Mouse (Mus musculus) cerebellum, adult 11 months (tissue): Measurements from ENCODE around the gene Plekhm1.
"Not testable (repeated sequence)": the region's sequence is repeated elsewhere in the genome, so short reads cannot be mapped to it uniquely, and the experiment has no call there.

ENCODE experiments used
- DNase-seq: peaks from one replicate; pipeline ENCODE4 v3.0.0; 2022

The Plekhm1 gene

DNA sequence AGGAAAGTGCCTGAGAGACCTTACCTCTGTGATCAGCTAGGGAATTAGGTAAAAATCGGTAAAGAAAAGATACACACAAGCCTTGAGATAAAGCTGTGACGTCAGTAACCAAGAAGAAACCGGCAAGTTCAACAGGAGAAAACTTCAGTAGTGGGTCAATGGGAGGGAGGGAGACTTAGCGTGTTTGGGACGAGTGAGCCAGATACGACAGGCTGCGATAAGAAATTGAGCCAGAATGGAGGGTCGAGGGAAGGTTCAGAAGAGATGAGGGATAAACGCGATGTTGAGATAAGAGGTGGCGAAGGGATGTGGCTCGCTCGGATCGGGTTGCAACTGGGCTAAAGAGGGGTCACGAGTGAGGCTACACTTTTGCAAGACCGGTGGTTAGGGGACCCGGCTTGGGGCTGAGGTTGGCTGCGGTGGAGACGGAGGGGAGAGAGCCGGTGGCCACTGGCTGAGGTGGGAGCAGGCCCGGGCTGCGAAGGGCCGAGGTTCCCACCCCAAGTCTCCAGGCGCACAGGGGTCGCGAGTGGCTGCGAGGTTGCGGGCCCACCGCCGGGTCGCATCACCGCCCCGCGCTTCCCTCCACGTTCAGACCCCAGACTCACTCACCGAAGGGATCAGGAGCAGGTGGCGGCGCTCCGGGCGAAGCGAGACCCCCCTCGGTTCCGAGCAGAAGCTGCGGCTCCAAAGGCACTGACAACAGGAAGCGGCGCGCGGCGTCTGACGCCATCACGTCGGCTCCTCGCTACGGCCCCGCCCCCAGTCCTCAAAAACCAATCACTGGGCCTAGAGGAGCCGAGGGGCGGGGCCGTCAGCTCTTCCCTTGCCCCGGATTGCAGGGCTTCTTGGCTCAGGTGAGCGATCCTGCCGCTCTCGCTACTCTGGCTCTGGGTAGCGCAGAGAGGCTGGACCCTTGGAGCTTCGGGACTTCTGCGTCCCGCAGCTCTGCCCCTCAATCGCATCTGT lies at the start of gene Plekhm1:
Gene Plekhm1, minus strand, starts transcription at position 707 of the 969 bp plus-strand sequence.
- DNase-seq: peak; percentile 95

DNA sequence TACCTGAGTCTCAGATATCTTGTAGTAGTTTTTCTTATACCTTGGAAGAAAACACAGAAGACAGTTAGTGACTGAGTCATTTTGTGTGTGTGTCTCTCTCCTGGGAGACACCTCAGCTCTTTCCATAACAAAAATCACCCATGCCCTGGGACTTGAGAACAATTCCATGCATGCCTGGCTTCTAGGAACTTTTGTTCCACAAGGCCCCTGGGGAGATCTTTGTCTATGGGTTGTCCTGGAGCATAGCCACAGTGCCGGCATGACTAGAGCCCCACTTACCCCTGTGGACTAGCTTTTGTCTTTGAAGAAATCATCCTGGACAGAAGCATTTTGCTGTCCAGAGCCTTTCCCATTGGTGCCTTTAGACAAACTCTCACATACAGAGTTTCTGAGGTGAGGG lies 38.6 kb upstream of the Plekhm1 start:
- not testable (repeated sequence) for DNase-seq

DNA sequence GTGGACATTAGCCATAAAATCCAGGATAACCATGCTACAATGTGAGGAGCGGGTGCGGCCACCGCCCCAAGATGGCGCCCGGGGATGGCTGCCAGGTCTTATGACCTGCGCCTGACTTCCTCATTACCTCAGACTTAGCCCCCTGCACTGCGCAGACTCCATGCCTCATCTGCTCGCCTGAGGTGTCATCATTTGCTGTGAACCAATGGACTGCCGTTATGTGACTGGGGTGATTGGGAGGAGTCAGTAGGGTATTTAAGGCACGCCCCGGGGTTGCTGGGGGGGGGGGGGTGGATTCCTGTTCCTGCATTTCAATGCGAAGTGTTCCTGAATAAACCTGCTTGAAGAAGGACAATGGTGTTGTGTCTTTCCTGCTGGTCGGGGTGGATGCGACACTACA lies 37.2 kb upstream of the Plekhm1 start:
- not testable (repeated sequence) for DNase-seq

DNA sequence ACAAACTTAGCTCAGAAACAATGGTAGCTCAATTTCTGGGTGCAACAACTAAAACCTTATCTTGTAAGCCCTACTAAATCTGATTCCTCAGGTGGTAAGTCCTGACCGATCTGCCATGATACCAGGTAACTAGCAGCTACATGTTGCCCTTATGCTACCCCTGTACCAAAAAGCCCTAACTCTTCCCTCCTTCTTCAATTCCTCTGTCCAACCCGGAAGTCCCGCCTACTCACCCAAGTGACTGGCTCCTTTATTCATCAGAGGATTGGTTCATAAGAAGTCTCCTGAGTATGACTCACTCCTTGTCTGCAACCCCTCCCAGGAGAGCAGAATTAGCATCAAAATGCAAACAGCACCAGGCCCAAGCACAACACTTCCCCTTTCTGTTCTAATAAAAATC lies 31.2 kb upstream of the Plekhm1 start:
- DNase-seq: no peak

DNA sequence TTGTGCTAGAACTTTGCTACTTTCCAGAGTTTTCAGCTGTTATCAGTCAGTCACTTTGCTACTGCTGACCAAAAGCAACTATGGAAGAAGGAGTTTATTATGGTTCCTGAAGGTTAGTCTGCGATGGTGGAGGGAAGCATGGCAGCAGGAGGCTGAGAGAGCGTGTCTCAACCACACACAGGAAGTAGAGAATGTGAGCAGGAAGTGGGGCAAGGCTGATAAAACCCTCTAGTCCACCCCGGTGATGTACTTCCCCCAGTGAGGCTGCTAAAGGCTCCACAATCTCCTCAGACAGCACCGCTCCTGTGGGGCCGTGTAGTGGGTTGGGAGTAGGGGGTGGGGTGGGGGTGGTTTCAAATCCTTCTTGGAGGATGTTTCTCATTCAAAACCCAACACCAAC lies 23.8 kb upstream of the Plekhm1 start:
- no peak for DNase-seq

DNA sequence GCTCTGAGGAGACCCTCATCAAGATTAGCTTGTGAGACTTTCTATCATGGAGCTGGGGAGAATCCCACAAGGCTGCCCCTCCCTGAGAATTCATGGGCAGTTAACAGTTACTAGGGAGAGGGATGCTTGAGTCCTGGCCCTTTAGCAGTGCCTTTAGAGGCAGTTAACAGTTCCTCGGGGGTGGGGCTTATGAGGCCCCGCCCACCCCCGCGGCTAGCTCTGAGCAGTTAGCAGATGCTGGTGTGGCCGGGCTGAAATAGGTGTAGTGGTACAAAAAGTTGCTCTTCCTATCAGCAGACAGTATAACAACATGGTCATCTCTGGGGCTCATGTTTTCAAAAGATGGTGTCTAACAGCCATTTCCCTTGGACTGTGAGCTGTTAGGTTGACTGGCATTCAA lies 12.5 kb upstream of the Plekhm1 start:
- DNase-seq: no peak

DNA sequence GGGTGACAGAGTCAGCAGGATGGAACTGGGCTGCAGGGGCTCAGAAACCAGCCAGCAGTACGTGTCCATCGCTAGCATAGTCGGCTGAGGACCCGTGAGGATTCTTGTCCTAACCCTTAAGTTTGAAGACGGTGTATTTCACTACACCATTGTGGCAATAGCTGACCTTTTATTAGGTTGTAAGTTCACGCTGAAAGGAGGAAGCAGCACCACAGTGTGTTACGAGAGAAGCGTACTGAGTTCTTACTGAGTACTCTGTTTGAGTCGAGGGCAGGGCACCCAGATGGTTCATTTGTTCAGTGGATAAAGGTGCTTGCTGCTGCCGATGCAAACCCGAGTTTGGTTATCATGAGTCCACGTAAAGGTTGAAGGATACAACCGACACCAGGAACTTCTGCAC lies 7.2 kb upstream of the Plekhm1 start:
- DNase-seq: no peak

DNA sequence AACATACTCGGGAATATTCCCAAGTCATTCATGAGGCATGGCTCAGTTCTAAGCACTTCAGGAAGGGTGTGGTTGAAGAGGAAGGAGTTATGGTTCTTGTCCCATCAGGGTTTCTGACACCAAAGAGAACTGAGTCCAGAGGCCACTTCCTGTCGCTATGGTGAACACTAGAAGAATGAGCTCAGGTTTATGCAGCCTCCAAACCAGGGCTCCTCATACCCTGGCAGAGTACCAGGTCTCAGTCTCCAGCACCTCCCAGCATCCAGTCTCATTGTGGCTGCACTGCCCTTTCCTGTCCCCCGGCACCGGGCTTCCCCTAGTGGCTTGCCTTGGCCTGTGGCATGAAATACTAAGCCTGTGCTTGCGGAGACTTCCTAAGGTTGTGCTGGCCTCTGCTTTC lies 6.7 kb upstream of the Plekhm1 start:
- no peak for DNase-seq

DNA sequence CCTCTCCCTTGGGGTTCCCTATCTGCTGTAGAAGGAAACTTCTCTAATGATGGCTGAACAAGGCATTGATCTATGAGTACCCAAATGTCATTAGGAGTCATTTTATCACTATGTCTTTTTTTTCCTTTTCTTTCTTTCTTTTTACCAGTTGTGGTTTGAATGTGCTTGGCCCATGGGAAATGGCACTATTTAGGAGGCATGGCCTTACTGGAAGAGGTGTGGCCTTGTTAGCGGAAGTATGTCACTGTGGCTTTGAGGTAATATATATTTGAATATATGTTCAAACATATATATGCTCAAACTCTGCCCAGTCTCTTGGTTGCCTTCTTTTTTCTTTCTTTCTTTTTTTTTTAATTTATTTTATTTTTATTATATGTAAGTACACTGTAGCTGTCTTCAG lies 1.0 kb upstream of the Plekhm1 start:
- no peak for DNase-seq

DNA sequence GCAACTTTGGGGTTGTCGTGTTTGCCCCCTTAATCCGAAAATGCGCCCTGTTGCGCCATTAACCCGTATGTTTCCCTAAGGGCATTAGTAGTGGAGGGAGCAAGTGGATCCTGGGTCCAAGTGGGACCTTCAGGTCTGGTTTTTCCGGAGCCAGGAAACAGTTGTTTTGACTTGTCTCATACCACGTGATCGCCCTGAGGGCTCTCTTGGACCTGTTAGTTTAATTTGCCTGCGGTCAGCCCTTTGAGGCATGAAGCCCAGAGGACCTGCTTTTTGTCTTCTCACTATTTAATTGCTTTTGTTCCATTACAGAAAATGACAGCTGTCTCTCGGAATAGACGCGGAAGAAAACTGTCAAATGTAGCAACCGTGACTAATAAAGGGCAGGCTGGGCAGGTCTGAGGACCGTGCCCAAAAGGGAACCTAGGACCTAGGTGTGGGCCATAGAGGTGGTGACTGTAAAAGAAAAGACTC lies 500 bp upstream of the Plekhm1 start:
- DNase-seq: no peak

DNA sequence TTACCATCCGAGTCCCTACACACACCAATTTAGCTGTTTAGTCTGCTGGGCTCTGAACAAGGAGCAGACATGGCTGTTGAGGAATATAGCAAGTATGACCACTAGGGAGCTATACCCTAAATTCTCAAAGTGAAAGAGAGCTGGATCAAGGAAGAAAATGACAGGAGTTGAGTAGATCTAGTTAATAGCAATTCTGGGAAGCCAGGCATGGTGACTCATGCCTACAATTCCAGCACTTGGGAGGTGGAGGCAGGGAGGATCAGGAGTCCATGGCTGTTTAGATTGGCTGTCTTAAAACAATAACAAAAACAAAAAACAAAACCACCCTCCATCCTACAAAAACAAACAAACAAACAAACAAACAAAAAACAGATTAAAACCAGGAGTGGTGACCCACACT lies 1.2 kb downstream of the Plekhm1 start:
- no peak for DNase-seq

DNA sequence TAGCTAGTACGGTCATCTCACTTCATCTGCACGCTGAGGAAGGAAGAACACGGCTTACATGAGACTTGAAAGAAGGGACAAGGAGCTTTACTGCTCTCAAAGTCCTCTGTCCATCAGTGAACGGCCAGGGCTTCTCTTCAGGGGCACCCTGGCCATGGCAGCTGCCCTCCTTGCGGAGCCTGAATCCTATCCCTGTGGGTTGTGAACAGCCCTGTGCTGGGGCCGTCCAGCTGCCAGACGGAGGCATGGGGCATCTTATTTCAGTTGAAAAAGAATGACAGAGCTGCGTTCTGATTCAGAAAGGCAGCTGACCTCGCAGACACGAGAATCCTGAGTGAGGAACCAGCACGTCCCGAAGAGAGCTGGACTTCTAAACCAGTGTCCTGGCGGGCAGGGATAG lies 3.6 kb downstream of the Plekhm1 start:
- no peak for DNase-seq

DNA sequence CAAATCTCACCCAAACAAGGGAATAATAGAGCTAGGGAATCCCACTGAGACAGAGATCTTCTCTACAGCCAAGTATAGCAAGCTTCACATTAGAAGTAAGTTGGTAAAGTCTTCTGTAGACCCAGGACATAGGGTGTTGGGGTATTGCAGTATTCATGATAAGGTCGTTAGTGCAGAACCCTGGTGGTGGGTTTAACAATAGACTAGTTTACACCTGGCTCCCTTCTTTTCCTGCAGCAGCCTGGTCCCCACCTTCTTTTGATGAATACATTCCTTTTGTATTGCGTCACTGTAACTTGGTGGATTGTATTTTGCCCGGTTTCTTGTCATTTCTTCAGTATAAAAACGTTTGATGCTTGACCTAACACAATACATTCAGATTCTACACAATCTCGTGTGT lies 5.4 kb downstream of the Plekhm1 start:
- DNase-seq: not testable (repeated sequence)

DNA sequence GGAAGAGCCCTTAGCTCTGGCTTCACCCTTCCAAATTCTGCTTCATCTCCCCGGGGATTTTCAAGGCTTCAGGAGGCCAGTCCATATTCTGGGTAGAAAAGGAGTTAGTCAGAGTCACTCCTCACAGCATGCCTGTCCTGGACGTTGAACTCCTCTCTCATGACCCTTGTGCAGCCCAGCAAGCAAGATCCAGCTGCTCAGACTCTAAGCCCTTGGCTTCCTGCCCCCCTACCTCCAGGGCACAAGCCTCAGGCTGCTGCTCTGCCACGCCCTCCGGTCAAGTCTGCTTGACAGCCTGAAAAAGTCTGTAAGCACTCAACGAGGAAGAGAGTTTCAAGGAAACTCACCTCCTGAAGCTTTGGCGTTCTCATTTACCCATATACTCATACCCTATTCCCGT lies 5.9 kb downstream of the Plekhm1 start:
- no peak for DNase-seq

DNA sequence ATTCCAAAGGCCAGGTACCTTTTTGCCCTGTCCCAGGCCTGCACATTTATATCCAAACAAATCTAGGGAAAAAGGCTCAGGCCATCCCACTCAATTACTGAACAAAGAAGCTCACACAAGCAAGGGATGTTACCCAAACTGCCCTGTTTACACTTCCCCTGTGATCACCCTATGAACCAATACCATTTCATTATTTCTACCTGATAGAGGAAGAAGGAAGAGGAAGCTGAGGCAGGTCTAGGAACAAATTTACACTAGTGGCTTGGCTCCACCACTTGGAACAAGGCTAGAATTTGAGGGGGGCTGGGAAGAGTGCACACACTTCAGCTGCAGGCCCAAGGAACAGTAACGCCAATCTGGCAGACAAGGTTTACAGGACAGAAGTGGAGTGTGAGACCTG lies 6.7 kb downstream of the Plekhm1 start:
- DNase-seq: no peak

DNA sequence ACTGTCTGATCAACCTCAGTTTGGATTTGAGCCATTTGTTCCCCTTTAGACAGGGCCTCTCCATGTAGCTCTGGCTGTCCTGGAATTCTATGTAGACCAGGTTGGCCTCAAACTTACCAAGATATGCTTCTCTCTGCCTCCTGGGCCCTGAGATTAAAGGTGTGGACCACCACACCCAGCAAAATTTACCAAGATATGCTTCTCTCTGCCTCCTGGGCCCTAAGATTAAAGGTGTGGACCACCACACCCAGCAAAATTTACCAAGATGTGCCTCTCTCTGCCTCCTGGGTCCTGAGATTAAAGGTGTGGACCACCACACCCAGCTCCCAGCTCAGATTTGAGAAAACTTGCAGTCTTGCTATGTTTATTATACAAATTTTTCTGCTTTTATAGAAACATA lies 7.9 kb downstream of the Plekhm1 start:
- DNase-seq: no peak

DNA sequence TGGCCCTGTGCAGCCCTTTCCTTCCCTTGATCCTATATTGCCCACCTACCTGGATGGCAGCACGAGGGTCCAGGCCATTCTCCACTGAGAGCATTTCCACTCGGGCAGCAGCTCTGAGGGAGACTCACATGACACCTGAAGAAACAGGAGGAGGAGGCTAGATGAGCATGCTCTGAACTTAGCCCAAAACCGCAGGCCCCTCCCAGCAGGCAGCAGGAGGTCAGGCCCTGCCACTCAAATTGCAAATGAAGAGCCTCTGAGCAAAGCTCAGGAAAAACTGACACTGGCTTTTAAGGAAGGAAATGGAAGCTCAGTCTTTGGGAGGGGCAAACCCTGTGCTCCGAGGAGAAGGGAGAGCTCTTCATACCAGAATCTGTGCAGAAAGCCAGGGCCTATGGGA lies 8.7 kb downstream of the Plekhm1 start:
- no peak for DNase-seq

DNA sequence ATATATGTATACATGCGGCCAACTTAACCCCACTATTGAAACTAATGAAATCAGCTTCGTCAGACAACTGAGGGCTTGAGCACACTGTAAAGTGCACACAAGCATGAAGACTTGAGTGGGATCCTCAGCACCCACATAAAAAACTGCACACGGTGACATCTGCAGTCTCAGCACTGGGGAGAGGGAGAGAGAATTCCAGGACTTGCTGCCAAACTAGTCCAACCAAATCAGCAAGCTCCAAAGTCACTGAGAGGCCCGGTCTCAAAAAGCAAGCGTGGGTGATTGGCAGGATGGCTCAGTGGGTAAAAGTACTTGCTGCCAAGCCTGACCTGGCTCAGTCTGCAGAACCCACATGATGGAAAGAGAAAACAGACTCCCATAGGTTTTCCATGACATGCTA lies 9.7 kb downstream of the Plekhm1 start:
- no peak for DNase-seq

DNA sequence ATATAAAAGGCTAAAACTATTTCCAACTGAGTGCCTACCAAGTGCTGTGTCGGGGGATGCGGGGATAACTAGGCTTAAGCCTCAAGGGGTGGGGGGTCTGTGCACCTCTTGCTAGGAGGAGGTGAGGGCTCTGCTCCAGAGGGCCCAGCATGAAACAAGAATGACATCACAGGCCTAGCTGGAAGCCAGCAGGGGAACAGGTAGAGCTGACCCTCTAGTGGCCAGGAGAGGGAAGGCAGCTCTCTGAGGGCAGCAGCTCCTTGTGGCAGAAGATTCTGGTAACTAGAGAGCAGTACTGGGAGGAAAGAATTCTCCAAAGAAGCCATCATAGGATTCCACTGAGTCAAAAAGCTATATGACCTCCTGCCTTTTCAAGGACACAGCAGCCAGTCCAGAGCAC lies 10.3 kb downstream of the Plekhm1 start:
- DNase-seq: peak; percentile 27

DNA sequence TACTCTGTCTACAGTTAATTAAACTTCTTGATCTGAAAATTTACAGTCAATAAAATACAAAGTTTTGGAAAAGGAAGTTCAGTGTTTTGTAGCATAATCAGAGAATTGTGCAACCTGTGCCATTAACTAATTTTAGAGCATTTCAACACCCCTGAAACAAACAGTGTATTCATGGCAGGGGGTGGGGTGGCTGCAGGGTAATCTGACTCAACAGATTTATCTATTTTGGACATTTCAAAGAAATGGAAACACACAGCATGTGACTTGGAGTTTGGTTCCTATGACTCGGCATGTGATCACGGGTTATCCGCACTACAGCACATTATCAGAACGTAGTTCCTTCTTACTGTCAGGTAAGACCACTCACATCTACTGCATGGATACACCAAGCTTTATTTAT lies 12.5 kb downstream of the Plekhm1 start:
- DNase-seq: no peak

DNA sequence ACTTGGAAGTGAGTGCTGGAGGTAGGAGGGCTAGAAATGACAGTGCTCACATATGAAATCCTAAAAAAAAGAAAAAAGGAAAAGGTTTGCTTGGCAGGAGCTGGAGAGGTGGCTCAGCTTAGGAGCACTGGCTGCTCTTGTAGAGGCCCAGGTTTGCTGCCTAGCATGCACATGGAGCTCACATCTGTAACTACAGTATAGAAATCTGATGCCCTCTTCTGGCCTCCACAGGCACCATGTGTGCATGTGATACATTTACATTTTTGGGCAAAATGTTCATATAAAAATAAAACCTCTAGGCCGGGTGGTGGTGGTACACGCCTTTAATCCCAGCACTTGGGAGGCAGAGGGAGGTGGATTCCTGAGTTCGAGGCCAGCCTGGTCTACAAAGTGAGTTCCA lies 13.4 kb downstream of the Plekhm1 start:
- no peak for DNase-seq

DNA sequence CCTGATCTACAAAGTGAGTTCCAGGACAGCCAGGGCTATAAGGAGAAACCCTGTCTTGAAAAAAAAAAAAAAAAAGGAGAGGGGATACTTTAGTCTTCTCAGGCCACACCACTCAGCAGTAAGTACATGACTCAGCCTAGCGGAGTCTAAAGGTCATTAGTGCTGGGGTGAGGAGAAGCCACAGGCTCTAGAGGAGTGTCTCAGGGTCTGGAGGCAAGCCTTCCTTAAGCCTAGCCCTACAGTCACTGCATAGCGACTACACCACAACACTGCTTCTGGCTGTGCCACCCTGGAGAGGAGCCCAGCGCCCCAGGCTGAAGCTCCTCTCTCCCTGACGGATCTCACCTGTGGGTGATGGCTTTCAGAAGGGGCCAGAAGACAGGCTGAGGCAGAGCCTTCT lies 15.8 kb downstream of the Plekhm1 start:
- no peak for DNase-seq

DNA sequence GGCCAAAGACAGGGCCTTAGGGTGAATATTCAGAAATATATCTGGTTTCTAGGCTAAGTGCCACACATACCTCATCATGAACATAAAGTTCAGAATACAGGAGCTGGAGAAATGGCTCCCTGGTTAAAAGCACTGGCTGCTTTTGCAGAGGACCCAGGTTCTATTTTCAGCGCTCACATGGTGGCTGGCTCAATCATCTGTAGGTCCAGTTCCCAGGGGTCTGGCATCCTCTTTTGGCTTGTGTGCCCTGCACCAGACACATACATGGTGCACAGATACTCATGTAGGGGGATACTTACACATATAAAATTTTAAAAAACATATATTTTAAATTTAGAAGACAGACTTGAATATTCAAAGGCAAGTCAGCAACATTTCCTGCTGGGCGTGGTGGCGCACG lies 16.3 kb downstream of the Plekhm1 start:
- no peak for DNase-seq

DNA sequence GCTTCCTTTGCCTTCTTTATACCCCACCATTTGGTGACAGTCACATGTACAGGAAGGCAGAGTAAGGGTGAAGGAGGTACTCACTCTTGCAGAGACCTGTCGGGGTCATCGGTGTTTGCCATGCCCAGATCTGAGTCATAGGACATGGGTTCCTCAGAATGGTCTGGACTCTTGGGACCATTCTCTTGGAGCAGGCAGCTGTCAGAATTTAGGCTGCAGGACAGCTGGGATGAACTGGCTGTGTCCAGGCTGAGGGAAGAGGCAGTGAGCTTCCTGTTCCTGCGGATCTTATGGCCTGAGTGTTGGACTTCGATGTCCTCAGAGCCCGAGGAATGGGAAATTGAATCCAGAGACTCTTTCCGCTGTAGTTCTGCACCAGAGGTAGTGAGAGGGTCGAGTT lies 17.9 kb downstream of the Plekhm1 start:
- DNase-seq: no peak

DNA sequence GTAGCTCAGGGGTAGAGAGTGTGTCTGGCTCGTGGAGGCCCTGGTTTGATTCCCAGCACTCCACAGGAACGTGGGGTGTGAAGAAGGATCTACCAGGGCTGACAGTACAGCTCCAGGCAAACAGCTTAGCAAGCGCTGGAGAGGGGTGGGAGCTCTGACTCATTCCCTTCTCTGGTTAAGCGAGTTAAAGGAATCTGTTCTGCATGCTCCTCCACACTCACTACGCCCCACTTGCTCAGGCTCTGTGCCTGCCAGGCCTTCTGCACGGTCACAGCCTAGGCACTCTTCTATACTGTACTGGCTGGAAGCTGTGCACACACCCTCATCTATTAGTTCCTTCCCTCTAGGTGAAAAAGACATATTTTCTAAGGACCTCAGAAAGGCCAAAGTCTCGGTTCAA lies 18.5 kb downstream of the Plekhm1 start:
- DNase-seq: no peak
